Mouse (Mus musculus) natural killer cell, adult 2 months (primary cell): ENCODE measurements around the gene Nup214.
A peak's percentile ranks its signal among the peaks of the same experiment; 100 is the strongest.

ENCODE experiments used
- DNase-seq, 2 experiments: peaks; one replicate each; pipeline ENCODE4 v3.0.0; 2022; ENCODE audit warnings: low spot score in 2 of 2

The Nup214 gene

DNA sequence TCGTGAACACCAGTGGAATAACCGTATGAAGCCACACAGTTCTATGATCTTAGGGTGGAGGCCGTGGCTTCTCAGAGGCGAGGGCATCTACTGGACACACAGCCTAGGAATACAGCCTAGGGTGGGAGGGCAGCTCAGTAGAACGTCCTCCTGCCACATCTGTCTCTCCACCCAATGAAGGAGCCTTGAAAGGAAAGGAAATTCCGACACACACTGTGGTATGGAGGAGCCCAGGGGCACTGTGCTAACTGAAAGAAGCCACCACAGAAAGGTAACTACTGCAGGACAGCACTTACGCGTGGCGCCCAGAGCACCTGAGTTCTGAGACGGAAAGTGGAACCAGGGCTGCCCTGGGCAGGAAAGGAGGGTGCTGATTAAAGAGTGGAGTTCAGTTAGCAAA lies 96.5 kb downstream of the Nup214 start:
- no peak for DNase-seq

- DNase-seq: no peak
Measured at GRCm38 (mm10) chr2:32074404-32074803, 100.2 kb downstream of the Nup214 start.

GRCm38 (mm10) chr2:32075368-32075767 lies 101.1 kb downstream of the Nup214 start:
- DNase-seq: no peak

DNA sequence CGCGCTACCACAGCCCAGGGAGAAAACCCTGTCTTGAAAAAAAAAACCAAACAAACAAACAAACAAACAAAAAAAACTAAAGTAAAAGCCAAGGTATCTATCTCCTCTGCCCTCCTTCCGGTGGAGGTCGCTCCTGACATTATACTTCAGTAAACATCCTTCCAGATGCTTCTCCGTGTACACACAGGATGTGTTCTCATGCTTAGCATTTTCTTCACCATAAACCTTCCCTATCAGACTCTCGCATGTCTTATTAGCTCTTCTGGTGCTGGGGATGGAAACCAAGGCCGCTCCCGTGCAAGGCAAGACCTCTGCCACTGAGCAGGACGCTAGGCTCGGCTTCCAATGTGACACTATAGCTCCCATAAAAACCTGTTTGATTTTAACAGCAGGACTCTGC lies 103.5 kb downstream of the Nup214 start:
- no peak for DNase-seq

DNA sequence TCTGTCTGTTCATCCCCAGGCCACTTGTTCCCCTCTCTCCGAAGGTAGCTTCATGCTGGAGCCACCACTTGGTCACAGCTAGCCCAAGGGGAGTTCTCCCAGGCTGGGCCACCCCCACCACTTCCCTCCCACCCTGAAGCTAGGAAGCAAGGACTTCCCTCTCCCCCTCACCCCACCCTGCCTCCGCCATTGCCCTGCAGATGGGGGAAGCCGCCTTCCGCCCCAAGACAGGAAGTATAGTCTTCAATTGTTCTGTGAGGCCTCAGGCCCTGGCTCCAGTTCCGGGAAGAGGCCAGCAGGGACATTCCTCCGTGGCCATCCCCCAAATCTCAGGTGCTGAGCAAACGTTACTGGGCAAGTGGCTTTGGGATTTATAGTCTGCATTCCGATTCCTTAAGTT lies 104.3 kb downstream of the Nup214 start:
- peak in 1 of 2 experiments; percentile 44 for DNase-seq

- no peak for DNase-seq
Measured at GRCm38 (mm10) chr2:32079191-32079725, 105.0 kb downstream of the Nup214 start.

DNA sequence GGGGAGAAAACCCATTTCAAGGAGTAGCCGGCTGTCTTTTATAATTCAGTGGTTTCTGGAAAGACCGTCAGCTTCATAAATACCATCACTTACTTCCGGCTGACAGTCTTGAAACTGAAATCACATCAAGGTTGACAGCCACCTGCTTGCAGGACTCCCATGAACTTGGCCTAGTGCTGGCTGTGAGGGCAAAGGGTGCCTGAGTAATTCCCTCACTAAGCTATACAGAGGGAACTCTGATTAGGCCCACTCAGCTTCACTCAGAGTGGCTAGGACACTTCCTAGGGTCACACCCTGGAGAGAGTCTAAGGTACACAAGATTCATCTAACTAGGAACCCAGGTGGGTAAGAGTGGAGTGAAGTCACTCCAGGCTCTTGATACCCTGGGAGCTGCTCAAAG lies 106.4 kb downstream of the Nup214 start:
- no peak for DNase-seq

- no peak for DNase-seq
Measured at GRCm38 (mm10) chr2:32081296-32081929, 107.2 kb downstream of the Nup214 start.

- DNase-seq: no peak
Measured at GRCm38 (mm10) chr2:32082229-32082628, 108.0 kb downstream of the Nup214 start.

GRCm38 (mm10) chr2:32083159-32084011 lies 109.1 kb downstream of the Nup214 start:
- peak; percentile 44 to 63 for DNase-seq

- DNase-seq: no peak
Measured at GRCm38 (mm10) chr2:32084111-32084871, 110.1 kb downstream of the Nup214 start, which contains the start of gene Fam78a. TSS of gene Fam78a (minus strand) at chr2:32084857.

DNA sequence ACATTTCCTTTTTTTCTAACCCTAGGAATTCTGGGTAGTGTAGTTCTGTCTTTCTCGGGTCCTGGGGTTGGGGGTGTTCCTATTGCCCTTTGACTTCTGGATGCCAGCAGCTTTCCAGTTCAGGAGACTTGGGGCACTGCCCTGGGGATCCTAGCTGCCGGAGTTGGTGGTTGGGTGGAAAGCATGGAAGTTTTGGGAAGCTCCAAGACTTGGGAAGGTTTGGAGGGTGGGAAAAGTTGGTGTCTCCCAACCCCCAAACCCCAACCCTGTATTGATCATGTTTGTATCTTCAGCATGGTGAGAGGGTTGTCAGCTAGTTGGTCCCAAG lies 110.6 kb downstream of the Nup214 start:
- DNase-seq: no peak

DNA sequence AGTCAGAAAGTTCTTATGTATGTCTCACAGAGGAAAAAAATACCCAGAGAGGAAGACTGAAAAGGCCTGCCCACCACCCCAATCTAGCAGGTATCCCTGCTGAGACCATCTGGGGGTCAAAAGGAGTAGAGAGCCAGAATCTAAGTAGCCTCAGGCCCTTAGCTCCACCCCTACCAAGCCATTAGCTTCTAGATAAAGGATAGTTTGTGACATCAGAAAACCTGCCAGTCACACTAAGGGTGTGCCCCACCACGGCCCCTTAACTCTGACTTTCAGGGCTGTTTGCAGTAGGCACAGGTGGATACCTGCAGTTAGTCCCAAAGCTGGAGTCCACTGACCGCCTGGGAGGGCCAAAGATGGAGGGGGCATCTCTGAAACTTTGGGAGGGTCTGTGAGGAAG lies 111.0 kb downstream of the Nup214 start:
- no peak for DNase-seq

- no peak for DNase-seq
Measured at GRCm38 (mm10) chr2:32087606-32088005, 113.4 kb downstream of the Nup214 start.

GRCm38 (mm10) chr2:32088372-32088981 lies 114.2 kb downstream of the Nup214 start:
- no peak for DNase-seq

GRCm38 (mm10) chr2:32089606-32090005 lies 115.4 kb downstream of the Nup214 start:
- DNase-seq: no peak

DNA sequence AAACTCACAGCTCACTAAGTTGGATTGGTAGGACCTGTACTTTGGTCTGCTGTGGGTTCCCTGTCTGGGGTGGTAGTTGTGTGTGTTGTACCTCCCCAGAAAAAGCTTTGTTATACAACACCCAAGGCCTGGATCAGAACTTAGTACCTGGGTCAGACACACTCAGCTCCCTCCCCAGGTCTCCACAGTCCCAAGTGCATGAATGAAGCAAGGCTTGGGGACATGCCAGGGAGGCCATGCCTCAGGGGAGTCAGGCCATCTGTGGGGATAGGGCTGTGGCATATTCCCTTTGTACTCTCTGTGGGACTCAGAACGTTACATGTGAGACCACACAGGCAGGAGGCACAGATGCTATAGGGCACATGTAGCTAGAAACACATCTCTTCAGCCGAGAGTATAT lies 115.9 kb downstream of the Nup214 start:
- DNase-seq: no peak

GRCm38 (mm10) chr2:32091956-32092355 lies 117.7 kb downstream of the Nup214 start:
- no peak for DNase-seq

GRCm38 (mm10) chr2:32094001-32094707 lies 119.9 kb downstream of the Nup214 start:
- DNase-seq: no peak

DNA sequence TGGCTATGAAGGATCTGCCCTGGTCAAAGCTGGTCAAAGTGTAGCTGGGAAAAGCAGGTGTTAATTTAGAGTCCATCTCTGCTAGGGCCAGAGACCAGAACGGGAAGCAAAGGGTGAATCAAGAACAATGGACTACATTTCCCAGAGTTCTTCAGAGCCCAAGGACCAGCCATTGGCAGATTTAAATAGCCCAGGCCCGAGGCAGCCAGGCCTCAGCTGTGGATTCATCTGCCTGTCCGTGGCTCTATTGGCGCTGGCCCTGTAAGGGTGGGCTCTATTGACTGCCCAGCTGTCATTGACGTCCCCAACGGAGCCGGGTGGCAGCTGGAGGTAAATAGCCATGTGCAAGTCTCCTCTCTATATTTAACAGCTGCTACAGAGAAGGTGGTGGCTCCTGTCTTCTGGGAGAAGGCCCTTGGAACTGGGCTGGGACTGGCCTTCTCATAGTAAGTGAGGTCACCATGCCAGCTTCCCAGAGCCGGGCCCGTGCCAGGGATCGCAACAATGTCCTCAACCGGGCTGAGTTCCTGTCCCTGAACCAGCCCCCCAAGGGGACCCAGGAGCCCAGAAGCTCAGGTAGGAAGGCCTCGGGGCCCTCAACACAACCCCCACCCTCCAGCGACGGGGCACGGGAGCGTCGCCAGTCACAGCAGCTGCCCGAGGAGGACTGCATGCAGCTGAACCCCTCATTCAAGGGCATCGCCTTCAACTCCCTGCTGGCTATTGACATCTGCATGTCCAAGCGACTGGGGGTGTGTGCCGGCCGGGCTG lies 121.3 kb downstream of the Nup214 start, which contains the start of gene Plpp7:
TSS of gene Plpp7 (plus strand) at position 178 of the 771 bp plus-strand sequence.
- no peak for DNase-seq

DNA sequence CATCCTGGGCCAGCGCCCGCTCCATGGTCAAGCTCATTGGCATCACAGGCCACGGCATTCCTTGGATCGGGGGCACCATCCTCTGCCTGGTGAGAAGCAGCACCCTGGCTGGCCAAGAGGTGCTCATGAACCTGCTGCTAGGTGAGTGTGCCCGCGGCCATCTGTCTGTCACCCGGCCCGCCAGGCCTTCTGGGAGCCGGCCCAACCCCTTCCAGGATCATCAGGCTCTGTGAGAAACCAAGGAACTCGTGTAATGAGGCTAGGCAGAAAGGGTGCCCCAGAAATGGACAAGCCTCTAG lies 121.8 kb downstream of the Nup214 start:
- DNase-seq: no peak
